Mouse (Mus musculus): ENCODE measurements around the gene Larp6. TPM values are rescaled to one million over a fixed set of nuclear protein-coding genes. Genes with fewer than 3 reads are reported as not detected.

Gene Larp6
- total RNA-seq, 2 experiments from 2014 or later: 1.7 to 2.3 TPM

DNA sequence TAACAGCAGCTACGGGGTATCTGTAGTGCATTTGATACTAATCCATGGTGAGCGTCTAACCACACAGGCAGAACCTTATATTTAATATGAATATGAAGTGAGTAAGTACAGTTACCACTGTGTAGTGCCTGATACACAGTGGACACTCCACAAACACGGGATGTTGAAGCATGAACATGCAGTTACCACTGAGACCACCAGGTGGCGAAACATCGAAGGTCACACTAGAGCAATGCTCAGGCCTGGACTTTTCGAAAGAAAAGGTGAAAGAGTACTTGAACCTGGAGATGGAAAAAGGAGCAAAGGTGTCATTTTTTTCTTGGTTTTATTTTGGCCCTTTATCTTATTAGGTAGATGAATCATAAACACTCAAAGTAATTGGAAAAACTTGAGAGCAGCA, 43.5 kb downstream of the Larp6 start:
- DNase-seq: peak; percentile 78 to 87
- intact Hi-C loops (cut with DNase I): loop anchor here (1.0 to 2.0 kb wide), 3 partner anchors 38 to 102 kb away; partner anchors contain the start of gene Uaca

DNA sequence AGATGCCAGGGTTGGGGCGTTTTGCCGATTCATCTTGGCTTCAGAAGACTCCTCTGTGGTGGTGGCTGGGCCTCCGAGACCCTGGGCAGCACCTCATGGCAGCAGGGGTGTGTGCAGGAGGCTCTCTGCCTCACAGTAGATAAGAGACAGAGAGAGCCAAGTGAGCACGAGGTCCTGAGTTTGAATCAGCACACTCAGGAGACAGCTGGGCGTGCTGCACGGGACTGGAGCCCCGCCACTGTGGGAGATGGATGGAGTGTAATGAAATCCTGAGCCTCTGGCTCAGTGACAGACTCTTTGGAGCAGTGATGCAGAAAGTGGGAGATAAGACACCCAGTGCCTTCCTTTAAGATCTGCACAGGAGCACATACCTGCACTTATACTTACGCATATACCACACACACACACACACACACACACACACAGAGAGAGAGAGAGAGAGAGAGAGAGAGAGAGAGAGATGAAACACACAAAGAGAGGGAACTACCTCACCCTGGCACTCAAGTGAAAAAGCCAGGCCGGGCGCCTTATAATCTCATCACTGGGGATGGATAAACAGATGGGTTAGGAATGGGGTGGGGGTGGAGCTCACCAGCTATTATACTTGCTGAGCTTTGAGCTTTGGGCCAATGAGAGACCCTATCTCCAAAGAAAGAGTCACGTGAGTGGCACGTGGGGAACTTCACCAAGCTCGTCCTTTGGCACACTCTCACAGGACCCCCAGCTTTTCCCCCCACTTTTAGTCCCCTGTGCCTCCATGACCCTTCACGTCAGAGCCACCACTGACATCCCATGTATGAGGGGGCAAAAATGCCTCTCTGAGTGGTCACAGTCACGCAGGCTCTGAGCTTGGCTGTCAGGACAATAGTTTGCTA, 44.3 kb downstream of the Larp6 start:
- DNase-seq: peak in 1 of 2 experiments; percentile 32
- intact Hi-C loops (cut with DNase I): loop anchor here (1.0 to 2.0 kb wide), 3 partner anchors 37 to 101 kb away; partner anchors contain the start of gene Uaca

DNA sequence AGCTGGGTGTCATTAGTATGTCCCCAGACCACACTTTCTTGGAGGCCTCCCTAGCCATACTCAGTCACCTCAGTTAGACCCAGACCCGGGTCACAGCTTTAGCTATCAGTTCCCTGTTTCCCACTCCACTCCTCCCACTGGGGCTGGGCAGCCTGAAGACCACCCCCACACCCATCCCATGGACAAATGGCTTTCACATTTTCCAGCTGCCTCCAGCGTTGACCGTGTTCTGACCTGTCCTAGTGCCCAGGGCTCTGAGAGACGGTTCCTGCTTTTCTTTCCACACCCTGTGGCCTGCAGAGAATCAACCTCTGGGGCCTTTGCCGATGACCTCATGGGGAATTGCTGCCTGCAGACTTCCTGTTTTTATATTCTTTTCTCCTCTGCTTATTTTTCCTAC, 45.0 kb downstream of the Larp6 start:
- intact Hi-C loops (cut with DNase I): loop anchor here (2.0 kb wide), 1 partner anchor 61 kb away; no protein-coding TSS in a partner anchor
- peak in 1 of 2 experiments; percentile 29 for DNase-seq

DNA sequence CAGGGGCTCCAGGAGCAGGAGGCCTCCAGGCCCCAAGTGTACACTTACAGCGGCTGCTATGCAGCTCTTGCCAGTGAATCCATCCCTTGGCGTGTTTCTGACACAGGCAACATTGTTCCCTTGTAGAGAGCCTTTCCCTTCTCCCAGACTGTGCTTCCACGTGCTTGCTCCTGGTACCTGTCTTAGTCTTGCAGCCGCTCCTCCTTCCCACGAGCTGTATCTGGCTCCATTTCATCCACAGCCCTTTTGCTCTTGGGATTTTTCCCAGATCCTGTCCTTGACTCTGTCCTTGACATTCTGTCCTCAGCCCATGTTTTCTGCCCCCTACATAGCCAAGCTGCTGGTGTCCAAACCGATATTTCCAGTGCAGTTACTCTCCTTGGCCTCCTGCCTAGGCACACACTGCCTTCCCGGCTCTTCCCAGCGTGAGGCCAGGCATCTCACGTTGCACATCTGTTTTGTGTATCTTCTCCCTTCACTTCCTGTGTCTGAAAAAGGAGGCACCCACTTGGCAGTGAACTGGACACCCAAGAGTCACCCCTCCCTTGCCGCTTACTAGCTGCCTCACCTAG, 46.7 kb downstream of the Larp6 start:
- intact Hi-C loops (cut with DNase I): no loop called here
- DNase-seq: peak in 1 of 2 experiments; percentile 64

DNA sequence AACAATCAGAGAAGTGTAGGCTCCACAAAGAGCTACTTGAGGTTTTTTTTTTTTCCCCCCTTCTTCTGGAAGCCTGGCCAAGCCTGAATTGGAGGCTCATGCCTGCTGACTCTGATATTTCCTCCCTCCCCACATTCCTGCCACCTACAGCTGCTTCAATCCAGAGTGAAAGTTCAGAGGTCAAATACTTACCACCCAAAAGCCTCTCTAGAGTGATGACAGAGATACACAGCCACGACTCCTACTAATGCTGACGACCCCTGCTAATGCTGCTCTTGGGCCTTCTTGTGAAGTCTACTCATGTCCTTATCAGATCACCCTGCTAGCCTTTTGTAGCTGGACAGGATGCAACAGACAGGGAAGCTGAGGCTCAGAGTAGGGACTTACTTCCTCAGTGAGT, 52.4 kb downstream of the Larp6 start:
- DNase-seq: no peak
- intact Hi-C loops (cut with DNase I): no loop called here

DNA sequence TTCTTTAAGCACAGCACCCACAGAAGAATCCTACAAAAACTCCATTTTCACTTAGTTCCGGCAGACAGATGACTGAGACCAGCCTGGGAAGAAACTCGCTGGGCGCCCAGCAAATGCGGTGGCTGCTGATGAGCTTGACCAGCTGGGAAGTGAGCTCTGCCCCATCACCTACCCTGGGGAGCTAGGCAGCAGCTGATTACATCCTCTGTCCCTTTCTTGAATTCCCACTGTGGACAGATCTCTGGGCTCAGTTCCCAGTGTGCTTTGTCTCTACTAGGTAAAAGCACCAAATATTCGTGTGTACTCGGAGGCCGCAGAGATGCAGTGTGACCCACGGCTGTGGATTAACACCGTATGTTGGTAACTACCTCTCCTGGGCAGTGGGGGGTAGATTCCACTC, 55.6 kb downstream of the Larp6 start:
- peak; percentile 10 to 14 for DNase-seq
- intact Hi-C loops (cut with DNase I): no loop called here

DNA sequence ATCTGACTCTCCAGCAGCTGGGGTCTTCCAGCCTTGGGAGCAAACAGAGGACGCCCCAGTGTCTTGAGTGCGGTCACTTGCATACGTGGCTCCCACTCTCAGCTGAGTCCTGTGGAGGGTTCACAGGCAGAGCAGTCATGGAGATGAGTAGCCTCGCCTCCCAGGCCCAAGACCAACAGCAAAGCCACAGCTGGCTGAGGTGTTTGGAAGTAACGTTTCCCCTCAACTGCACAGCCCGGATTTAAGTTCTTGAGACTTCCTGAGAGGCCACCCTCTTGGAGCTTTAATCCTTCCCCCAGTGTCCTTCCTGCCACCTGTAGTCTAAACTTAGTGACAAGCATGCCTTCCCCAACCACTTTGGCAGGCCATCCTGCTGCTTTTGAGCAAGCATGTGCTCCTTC, 56.9 kb downstream of the Larp6 start:
- intact Hi-C loops (cut with DNase I): no loop called here
- no peak for DNase-seq

DNA sequence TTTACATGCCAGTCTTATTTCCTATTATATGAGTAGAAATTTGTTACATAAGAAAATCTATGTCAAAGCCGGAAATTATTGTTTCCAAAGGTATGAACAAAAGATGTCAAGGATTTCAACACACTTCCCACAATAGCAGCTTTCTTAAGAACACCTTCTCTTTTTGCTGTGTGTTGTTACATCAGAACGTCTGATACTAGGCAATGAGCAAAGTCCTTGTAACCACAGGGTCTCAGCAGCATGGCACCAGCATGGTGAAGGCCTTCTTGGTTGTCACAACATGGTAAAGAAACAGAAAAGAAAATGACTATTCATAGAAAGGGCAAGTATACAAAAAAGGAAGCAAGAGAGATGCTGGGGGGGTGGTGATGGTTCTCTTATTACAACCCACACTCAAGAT, 60.9 kb downstream of the Larp6 start:
- no peak for DNase-seq
- intact Hi-C loops (cut with DNase I): no loop called here

DNA sequence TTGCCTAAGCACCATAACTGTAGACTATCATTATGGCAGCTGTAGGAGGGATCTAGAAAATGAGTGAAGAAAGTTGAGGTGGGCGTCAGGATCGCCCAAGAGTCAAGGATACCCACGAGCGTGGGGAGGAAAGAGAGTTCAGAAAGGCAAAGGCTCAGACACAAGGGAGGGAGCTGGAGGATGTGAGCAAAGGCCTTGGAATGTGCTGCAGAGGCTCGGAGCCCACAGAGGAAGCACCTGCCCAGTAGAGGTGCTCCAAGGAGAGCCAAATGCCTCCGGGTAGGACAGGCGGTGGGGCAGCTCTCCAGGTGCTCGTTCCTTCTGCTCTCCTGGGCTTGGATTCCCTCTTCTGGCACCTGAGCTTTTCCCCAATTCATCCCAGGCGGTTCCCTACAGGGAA, 64.1 kb downstream of the Larp6 start:
- no peak for DNase-seq
- intact Hi-C loops (cut with DNase I): no loop called here

DNA sequence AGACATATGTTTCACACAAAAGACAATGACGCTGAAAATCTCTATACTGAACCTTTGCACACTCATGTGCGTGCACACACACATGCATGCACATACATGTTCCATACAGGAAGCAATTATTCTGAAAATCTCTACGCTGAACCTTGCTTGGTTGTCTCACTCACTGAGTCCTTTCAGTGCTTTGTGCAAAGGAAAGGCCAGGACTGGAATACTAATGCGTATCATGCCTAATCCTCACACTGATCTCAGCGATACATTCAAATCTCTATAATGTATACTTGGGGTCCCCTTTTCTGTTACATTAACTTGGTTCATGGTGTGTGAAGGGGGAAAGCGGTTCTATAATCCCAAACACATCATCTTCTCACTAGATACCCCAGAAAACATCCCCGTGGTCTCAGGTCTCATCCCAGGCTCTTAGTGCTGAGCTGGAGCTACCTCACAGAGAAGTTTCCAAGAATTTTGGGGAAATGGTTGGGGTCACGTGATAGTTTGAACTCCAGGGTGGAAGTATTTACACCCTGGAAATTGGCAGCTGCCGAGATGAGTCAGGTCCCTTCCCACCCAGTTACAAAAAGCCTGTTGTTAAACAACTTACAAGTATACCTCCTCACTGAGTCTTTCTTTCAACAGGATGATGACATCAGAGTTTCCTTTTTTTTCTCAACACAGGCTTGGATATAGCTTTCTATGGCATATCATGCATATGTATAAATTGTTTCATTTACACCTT, 69.4 kb downstream of the Larp6 start:
- intact Hi-C loops (cut with DNase I): no loop called here
- no peak for DNase-seq

DNA sequence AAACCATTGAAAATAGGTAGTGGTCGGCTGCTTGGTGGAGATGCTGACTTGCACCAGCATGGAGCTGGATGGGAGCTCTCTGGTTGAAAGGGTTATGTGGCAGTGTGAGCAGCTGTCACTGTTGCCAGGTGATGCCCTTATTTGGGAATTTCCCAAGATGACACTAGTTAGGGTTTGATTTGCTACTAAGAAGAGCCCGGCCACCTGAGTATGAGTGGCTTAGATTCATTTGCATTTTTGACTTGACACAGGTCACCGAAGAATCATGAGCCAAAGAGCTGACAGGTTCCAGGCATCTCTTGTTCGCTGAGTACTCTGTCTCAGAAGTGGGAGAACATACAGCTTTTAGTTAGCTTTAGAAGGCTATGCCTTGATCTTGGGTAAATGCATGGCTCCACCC, 72.3 kb downstream of the Larp6 start:
- intact Hi-C loops (cut with DNase I): no loop called here
- no peak for DNase-seq

DNA sequence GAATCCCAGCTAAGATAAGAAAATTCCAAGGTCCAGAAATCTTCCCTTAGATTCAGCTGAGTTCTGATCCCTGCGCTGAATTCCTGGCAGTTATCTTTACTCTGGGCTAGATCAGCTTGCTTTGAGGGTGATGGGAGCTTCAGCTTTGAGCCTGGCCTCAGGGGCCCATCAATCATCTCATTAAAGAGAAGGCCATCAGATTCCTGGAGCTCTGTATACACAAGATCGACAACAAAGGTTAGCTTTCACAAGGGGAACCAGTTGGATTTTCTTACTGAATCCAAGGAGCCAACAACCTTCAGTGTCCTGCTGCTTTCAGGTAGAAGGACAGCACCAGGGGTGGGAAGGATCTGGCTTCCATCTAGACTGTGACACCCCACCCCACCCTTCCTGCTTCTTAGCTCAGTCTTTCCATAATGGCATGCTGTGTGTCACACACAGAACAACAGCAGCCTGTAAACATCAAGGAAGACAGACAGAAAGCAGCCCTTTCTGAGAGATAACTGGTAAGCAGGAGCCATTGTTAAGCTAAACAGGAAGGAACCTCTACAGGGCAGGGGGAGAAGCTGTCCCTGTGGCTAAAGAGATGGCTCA, 74.8 kb downstream of the Larp6 start:
- no peak for DNase-seq
- intact Hi-C loops (cut with DNase I): no loop called here

Other genes with a start within 250 kb of the Larp6 start
- gene Thsd4, start 190.9 kb upstream of the Larp6 start, total RNA-seq (2021): 1 to 10 TPM; 5.4 to 6.6 TPM
- gene Lrrc49, start 24.8 kb upstream of the Larp6 start, total RNA-seq (2021): 1 to 10 TPM; 3.7 to 4.2 TPM
- gene Uaca, start 81.6 kb downstream of the Larp6 start, total RNA-seq (2021): 10 to 100 TPM; 49.7 to 51.1 TPM

Data from heart, postnatal 36 days (tissue).